Mouse (Mus musculus): ENCODE results near the gene Nsl1. TPM values are rescaled to one million over a fixed set of nuclear protein-coding genes. Genes with fewer than 3 reads are reported as not detected.

Nsl1 gene
- total RNA-seq (2021) = under 1 TPM; 0.16 to 0.18 TPM
- polyA plus RNA-seq (2012; rRNA removed) = 0.18 and 0.20 TPM in 2 replicates
- long read RNA-seq = 0 reads

GRCm38 (mm10) chr1:191062781-191063485 lies at the start of gene Nsl1, which contains the start of gene Tatdn3:
Gene Nsl1, plus strand, starts transcription at chr1:191063012.
Gene Tatdn3, minus strand, starts transcription at chr1:191062932.
- peak; percentile 91 to 97 for DNase-seq
- no peaks in the 10 kb centered on the region for H3K36me3 ChIP-seq (ENCODE audit: control insufficient read depth, insufficient read depth, low read length)
- H3K9ac ChIP-seq (ENCODE audit: low read depth, low read length) = peak within 1 kb of the TSS; percentile 85
- H3K27me3 ChIP-seq (ENCODE audit: control insufficient read depth, insufficient read depth, low read length) = no peaks in the 10 kb centered on the region
- no peaks in the 10 kb centered on the region for H3K79me2 ChIP-seq (replicated peaks; ENCODE audit: control insufficient read depth, insufficient read depth, low read length)
- intact Hi-C loops (cut with DNase I) = loop anchor here (1.0 to 10.0 kb wide), 3 partner anchors 37 to 228 kb away; partner anchors contain the start of genes Angel2 and Flvcr1
- under 1% methylated on average over 56 of the region's 56 CpGs for WGBS
- H3K4me3 ChIP-seq = peak within 1 kb of the TSS; percentile 83
- no peaks in the 10 kb centered on the region for H3K4me1 ChIP-seq (ENCODE audit: control insufficient read depth, insufficient read depth, low read length)
- peak; percentile 76 for TF ChIP-seq POLR2A (IDR thresholded peaks at IDR 0.05; ENCODE audit: insufficient read depth, low read depth, low read length)
- TF ChIP-seq CTCF (IDR thresholded peaks at IDR 0.05) = peak; percentile 61
- TF ChIP-seq EP300 (IDR thresholded peaks at IDR 0.05; ENCODE audit: insufficient read depth, low read depth, low read length) = 0 out of 2 replicates have a peak, but pooled peaks have one; percentile 34
- H3K27ac ChIP-seq = peak within 1 kb of the TSS; percentile 71

DNA sequence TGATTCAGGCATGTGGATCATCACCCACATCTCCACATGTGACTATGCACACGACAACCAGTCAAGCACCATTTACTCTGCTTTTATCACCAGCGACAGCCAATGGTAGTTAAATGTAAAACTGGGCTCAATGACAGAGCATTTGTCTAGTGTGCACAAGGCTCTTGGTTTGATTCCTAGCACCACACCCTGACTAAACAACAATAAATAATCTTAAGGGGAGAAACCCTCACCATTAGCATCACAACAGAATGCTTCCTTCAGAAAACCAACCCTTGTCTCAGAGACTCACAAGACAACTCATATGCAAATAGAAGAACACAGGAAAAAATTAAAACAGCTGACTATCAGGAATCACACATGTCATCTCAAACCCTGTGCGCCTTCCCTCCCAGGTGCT lies 48.5 kb upstream of the Nsl1 start:
- Histone ChIP-seq H3K4me1 (ENCODE audit: control insufficient read depth, insufficient read depth, low read length) (no peaks in the 10 kb centered on the region), H3K27ac (no peak overlapping the region), H3K4me3 (no peak overlapping the region), H3K9ac (ENCODE audit: low read depth, low read length) (no peak overlapping the region), H3K79me2 (replicated peaks; ENCODE audit: control insufficient read depth, insufficient read depth, low read length) (no peaks in the 10 kb centered on the region; the same call in 1 of the 2 replicates), H3K36me3 (ENCODE audit: control insufficient read depth, insufficient read depth, low read length) (no peaks in the 10 kb centered on the region), H3K27me3 (ENCODE audit: control insufficient read depth, insufficient read depth, low read length) (no peaks in the 10 kb centered on the region)
- intact Hi-C loops (cut with DNase I) = no loop called here
- TF ChIP-seq EP300 (IDR thresholded peaks at IDR 0.05; ENCODE audit: insufficient read depth, low read depth, low read length) = no peak
- no peak for TF ChIP-seq POLR2A (IDR thresholded peaks at IDR 0.05; ENCODE audit: insufficient read depth, low read depth, low read length)
- TF ChIP-seq CTCF (IDR thresholded peaks at IDR 0.05) = no peak
- DNase-seq = no peak
- 94% methylated on average over 3 of the region's 3 CpGs for WGBS

- H3K27me3 ChIP-seq (ENCODE audit: control insufficient read depth, insufficient read depth, low read length) = no peaks in the 10 kb centered on the region
- no peak overlapping the region for H3K4me3 ChIP-seq
- no peak for DNase-seq
- WGBS = 98% methylated on average over 5 of the region's 5 CpGs
- no peaks in the 10 kb centered on the region for H3K4me1 ChIP-seq (ENCODE audit: control insufficient read depth, insufficient read depth, low read length)
- no peaks in the 10 kb centered on the region for H3K36me3 ChIP-seq (ENCODE audit: control insufficient read depth, insufficient read depth, low read length)
- H3K27ac ChIP-seq = no peak overlapping the region
- intact Hi-C loops (cut with DNase I) = no loop called here
- no peaks in the 10 kb centered on the region for H3K79me2 ChIP-seq (replicated peaks; ENCODE audit: control insufficient read depth, insufficient read depth, low read length)
- H3K9ac ChIP-seq (ENCODE audit: low read depth, low read length) = no peak overlapping the region
- no peak for TF ChIP-seq EP300 (IDR thresholded peaks at IDR 0.05; ENCODE audit: insufficient read depth, low read depth, low read length)
- no peak for TF ChIP-seq POLR2A (IDR thresholded peaks at IDR 0.05; ENCODE audit: insufficient read depth, low read depth, low read length)
- no peak for TF ChIP-seq CTCF (IDR thresholded peaks at IDR 0.05)
These were observed 43.0 kb upstream of the Nsl1 start for GRCm38 (mm10) chr1:191019803-191020202.

GRCm38 (mm10) chr1:191020217-191020924 lies 42.4 kb upstream of the Nsl1 start:
- H3K79me2 ChIP-seq (replicated peaks; ENCODE audit: control insufficient read depth, insufficient read depth, low read length) = no peaks in the 10 kb centered on the region
- 0 out of 2 replicates have a peak, but pooled peaks cover 2% of the 10 kb centered on the region for H3K4me1 ChIP-seq (ENCODE audit: control insufficient read depth, insufficient read depth, low read length)
- DNase-seq = no peak
- H3K36me3 ChIP-seq (ENCODE audit: control insufficient read depth, insufficient read depth, low read length) = no peaks in the 10 kb centered on the region
- no peak overlapping the region for H3K9ac ChIP-seq (ENCODE audit: low read depth, low read length)
- no peak overlapping the region for H3K27ac ChIP-seq
- no peak overlapping the region for H3K4me3 ChIP-seq
- 76% methylated on average over 3 of the region's 3 CpGs for WGBS
- H3K27me3 ChIP-seq (ENCODE audit: control insufficient read depth, insufficient read depth, low read length) = no peaks in the 10 kb centered on the region
- TF ChIP-seq EP300 (IDR thresholded peaks at IDR 0.05; ENCODE audit: insufficient read depth, low read depth, low read length) (no peak), CTCF (IDR thresholded peaks at IDR 0.05) (no peak), POLR2A (IDR thresholded peaks at IDR 0.05; ENCODE audit: insufficient read depth, low read depth, low read length) (no peak)
- intact Hi-C loops (cut with DNase I) = no loop called here

DNA sequence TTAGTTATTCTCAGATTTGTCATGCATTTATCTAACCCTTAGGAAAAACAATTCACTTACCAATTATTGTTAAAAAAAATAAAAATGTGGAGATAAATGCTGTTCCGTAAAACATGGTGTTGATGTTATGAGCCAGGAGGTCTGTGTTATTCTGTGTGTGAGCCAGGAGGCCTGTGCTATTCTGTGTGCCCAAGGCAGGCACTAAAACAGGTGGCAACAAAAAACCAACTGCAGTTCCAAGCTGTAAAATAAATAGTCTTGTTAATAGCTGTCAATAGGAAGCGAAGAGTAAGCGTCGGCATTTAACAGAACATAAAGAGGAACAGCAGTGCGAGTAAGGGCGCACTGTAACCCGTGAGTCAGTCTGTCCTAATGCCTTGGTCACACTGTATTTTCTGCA lies 41.8 kb upstream of the Nsl1 start:
- no peak overlapping the region for H3K27ac ChIP-seq
- TF ChIP-seq POLR2A (IDR thresholded peaks at IDR 0.05; ENCODE audit: insufficient read depth, low read depth, low read length) (no peak), CTCF (IDR thresholded peaks at IDR 0.05) (no peak), EP300 (IDR thresholded peaks at IDR 0.05; ENCODE audit: insufficient read depth, low read depth, low read length) (no peak)
- no peak for DNase-seq
- 91% methylated on average over 7 of the region's 7 CpGs for WGBS
- H3K36me3 ChIP-seq (ENCODE audit: control insufficient read depth, insufficient read depth, low read length) = no peaks in the 10 kb centered on the region
- H3K79me2 ChIP-seq (replicated peaks; ENCODE audit: control insufficient read depth, insufficient read depth, low read length) = no peaks in the 10 kb centered on the region
- no peak overlapping the region for H3K9ac ChIP-seq (ENCODE audit: low read depth, low read length)
- no peak overlapping the region for H3K4me3 ChIP-seq
- H3K4me1 ChIP-seq (ENCODE audit: control insufficient read depth, insufficient read depth, low read length) = 0 out of 2 replicates have a peak, but pooled peaks cover 2% of the 10 kb centered on the region
- intact Hi-C loops (cut with DNase I) = no loop called here
- H3K27me3 ChIP-seq (ENCODE audit: control insufficient read depth, insufficient read depth, low read length) = no peaks in the 10 kb centered on the region

All from heart, adult 2 months (tissue).